Mouse (Mus musculus): ENCODE measurements at regions not wholly inside any gene's neighbourhood (a gene's known extent, or its start where the extent isn't known, plus 50 kb on each side); places are given as distances from the start of the nearest gene placed in this dataset.

DNA sequence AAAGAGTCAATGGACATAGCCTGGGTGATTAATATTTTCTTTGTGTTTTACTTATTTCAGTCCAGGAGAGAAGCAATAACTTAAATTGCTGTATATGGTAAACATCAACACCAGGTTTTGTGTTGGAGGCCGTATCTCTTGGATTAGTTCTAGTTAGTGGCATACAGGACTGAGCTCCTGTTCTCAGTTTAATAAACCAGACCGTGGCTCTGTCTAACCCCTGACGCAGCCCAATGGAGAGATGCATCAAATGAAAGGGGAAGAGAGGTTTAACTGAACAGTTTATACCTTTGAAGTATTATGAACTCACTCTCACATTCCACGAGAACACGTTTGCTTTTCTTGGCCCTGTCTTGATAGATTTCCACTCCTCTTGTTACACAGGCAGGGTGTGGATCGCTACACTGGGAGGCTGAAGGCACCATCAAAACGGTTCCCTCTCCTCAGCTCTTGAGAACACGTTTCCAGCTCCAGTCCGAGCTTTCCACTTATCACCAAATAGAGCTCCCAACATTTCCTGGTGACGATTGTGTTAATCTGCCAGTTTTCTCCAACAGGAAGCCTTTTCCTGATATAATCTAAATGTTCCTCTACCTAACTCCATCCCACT is 54.0 kb upstream of the Cerkl start:
- DNase-seq (ENCODE audit: extremely low read depth, low read depth, low spot score), result no peak

DNA sequence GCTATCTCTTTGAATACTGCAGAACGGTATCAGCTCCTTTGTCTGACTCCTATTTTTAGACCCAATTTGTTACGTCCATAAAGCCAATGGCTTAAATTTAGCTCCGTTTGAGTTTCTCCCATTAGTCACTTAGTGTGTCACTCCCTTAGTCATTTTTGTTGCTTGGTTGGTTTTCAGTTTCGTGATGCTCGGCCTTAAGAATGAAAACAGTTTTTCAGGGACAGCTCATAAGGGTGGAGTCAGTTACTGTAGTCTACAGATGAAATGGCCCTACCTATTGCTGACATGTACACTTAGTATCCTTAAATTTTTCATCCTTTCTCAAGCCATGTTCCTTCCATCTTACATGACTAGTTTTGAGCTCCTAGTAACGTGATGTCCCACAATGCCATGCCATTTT is 54.5 kb upstream of the Cerkl start:
- DNase-seq (ENCODE audit: extremely low read depth, low read depth, low spot score), result no peak

DNA sequence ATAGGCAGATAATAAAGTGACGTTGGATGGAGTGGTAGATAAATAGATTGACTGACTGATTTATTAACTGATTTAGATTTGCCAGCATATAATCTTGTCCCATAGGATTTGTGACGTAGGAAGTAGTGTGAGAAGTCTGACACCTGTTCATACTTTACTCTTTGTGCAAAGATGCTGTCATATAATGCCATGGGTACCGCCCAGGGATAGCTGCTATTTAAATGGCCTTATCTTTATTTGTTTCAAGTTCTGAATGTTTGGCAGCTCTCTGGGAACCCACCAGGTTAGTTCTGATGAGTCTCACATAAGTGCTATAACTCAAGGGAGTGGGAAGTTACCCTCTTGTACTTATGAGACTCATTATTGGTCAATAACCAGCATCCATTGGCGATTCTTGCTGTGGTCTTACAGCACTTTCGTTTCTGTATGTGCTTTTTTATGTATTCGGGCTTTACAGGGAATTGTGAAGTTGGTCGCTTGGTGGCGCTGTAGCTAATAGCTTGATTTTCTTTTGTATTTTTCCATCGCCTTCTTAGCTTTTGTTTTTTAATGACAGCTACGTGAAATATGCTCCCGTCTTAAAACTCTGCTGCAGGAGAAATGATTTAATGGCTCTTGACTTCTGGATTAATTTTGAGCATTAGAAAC is 55.2 kb upstream of the Cerkl start:
- DNase-seq (ENCODE audit: extremely low read depth, low read depth, low spot score), result no peak

DNA sequence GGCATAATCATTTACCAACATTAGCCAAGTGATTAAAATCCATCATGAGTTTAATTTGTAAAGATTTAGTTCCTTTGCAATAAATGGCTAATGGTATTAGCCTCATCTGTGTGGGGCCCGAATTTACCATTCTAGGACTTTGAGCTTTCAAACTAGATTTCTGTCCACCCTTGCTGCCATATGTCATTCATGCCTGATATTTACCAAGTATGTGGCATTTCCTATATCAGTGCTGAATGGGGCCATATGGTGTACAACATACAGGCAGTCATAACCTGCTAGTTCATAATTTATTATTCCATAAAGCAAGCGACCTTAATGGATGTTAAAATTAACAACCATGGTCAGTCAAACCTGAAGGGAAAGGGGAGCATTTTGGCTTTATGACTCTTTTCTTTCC is 55.8 kb upstream of the Cerkl start:
- DNase-seq (ENCODE audit: extremely low read depth, low read depth, low spot score), result no peak

DNA sequence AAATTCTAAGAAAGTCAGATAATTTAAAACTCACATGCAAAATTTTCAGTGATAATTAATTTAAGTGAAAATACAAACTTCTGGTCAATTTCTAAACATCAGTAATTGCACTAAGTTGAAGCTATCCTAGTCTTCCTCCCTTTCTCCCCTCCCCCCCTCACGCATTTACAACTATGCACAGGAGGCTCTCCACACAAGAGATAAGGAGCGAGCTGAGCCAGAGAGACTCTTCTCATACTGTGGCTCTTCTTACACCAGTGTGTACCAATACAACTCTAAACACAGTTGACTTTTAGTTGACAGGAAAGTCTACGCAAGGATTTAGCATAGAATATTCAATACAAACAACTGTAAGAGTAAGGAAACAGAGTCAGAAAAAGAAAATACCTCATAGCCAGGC is 57.1 kb upstream of the Cerkl start:
- DNase-seq (ENCODE audit: extremely low read depth, low read depth, low spot score), result no peak

DNA sequence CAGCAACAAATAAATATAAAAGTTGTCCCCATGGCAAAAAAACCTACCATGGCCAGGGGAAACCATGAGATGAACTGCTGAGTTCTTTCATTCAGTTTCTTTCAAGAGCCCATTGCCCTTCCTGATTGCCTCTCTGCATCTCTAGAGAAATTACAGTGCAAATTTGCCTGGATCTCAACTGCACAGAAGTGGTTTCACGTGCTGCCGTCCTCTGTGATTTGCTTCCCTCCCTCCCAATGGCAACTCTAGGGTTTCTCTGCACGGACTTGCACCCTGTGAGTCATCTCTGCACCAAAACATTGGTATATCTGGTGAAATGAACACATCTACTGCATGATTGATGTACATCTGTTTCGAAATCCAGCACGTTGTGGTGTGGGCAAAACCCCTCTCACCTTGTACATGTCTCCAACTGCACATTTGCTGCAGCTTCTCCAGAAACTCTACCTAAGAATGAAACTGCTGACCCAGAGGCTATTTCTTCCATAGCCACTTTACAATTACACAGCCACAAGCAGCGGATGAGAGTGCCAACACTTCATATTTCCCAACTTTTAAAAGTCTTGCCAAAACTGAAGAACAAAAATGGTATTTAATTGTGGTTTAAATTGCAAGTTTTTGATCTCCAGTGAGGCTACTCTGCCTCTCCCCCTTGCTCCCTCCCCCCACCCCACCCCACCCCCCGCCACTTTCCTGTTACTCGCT is 61.6 kb upstream of the Cerkl start:
- DNase-seq (ENCODE audit: extremely low read depth, low read depth, low spot score), result peak; percentile 30

DNA sequence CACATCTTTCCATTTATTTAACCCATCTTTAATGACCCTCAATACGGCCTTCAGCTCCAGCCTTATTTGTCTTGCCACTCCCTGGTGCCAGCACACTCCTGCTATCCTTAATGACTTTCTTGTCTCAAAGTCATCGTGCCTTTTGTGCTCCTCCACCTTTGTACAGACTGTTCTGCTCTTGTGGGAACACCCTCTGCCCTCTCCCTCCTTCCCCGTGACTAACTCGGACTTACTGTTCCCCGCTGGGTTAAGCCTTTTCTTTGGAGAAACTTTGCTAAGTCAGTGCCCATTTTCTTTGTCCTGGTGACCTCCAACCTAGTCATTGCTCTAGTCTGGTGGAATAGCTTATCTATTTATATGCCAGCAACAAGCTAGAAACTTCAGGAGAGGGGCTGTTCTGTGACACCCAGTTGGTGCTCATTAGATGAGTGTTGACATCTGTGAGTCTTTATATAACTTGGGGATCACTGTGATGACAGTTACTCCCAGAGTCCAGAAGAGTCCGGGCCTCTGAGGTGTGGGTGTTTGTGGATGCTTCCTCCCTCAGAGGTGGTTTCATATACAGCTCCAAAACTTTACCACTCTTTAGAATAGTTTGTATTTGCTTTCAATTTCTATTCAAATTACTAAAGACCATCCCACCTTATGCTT is 63.3 kb upstream of the Cerkl start:
- no peak for DNase-seq (ENCODE audit: extremely low read depth, low read depth, low spot score)

DNA sequence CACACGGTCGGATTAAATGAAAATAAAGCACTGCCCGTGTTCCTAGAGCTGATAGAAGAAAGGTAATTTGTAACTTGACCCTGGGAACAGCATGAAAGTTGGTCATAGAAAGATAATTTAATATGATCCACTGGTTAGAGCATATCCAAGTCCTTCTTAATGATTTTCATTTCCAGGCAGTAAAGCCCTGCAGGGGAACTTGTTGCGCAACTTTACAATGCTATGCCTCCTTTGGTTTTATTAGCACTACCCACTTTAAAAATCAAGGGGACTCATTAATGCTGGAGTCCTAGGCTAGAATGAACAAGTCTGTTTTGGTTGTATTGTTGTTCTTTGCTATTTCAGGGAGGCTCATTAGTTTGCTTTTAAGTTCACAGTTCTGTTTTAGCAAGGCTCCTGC is 66.9 kb upstream of the Cerkl start:
- no peak for DNase-seq (ENCODE audit: extremely low read depth, low read depth, low spot score)

DNA sequence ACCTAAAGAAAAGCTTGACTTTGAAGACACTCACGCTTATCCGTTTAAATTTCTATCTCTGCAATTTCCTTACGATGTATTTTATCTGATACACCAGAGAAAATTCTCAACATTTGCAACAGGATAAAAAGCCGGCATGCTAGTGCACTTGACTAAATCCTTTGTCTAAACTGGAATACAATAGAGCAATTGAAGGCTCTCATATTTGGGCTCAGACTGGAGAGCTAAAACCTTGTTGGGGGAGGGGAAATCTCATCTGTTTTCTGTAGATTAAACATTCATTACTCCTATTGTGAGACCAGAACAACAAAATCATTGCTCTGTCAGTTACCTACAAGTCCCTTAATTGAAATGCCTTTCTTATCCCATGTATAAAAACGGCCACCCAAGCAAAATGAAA is 70.9 kb upstream of the Cerkl start:
- DNase-seq (ENCODE audit: extremely low read depth, low read depth, low spot score), result no peak

DNA sequence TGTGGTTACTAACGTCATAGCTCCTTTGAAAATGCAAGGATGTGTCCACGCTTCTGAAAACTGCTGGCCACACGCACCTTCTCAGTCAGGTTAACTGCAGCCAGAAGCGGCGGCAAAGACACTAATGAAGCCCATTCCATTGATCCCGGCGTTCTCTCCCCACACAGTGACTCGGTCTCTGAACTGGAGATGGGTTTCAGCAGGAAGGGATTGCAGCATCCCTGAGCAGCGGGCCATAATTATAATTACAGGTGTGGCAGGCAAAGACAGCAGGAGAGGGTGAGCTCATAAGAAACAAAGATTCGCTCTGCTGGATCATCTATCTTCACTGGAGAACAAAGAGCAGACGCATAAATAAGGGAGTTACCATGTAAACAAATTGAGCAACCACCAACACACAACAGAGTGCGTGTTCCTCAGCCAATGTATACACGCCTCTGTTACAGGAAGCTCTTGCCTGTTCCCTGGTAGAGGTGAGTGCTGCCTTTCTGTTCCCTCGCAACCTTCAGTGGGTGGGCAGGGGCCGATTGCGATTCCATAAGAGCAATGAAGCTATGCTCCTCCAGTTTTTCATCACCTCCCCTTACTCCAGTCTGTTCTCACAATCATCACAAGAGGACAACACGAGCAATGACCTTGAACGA is 71.9 kb upstream of the Cerkl start:
- no peak for DNase-seq (ENCODE audit: extremely low read depth, low read depth, low spot score)

DNA sequence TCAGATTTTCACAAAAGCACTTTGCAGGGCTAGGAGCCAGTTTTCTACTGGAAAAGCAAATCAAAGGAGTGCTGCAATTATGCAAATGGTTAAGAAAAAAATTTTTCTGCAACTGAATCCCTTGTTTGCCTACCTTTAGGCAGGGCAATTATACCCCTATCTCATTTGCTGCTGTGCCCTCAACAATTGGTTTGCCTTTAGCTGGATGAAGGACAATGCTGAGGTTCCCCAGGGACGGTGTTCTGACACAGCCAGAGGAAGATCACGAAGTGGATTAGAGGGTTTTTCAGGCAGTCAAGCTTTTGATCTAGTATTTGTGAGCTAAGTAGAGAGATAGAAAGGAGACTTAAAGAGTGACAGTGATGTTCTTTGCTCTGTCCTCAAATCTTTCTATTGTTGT is 72.6 kb upstream of the Cerkl start:
- no peak for DNase-seq (ENCODE audit: extremely low read depth, low read depth, low spot score)

DNA sequence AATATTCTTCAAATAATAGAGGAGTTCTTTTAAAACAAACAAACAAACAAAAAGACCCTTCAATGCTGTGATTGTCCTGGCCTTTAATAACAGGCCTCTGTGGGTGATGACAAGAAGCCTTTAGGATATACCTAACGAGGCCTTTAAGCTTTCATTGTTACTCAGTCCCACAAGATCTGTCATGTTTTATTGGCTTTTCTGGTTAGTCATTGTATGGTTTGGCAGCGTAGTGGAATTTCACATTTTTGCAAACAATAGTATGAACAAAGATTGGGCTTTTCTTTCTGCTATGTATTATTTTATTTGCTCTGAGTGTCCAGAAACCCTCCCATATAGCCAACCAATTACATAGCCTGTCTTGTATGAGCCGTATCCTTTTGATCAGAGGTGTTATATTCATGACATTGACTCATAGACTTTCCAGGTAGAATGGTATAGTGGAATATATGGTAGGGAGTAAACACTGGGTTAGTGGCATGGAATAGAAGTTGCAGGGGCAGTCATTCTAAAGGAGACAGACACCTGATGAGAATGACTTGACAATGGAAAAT is 76.1 kb upstream of the Cerkl start:
- no peak for DNase-seq (ENCODE audit: extremely low read depth, low read depth, low spot score)

DNA sequence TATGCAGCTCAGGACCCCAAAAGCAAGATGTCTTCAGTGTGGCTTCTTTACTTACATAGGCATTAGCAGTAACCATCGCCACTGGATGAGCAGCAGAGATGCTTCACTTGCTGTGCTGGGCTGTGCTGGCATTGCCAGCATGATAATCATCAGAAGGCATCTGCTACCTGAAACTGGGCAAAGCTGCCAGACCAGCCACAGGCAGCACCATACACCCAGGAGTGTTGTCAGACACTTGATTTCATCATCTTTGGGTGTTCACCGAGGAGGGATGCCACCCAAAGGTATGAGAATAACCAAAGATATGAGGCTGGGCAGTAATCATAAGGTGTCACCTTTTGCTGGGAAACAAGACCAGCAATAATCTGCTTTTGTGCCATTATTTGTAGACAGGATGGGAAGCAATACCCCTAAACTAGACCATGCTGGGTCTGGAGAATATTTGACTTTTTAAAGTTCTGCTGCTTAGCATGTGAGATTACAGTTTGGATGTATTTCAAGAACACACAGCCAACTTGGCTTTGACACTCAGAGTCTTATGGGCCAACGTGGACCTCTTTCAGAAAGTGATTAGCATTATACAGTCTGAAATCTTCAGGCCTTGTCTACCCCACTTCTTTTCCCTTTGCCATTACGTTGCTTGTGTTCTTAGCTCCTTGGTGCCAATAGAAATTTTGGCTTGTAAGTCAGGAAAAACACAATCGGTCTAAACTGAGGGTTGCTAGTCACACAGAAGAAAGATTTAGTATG is 80.7 kb upstream of the Cerkl start:
- DNase-seq (ENCODE audit: extremely low read depth, low read depth, low spot score), result no peak

DNA sequence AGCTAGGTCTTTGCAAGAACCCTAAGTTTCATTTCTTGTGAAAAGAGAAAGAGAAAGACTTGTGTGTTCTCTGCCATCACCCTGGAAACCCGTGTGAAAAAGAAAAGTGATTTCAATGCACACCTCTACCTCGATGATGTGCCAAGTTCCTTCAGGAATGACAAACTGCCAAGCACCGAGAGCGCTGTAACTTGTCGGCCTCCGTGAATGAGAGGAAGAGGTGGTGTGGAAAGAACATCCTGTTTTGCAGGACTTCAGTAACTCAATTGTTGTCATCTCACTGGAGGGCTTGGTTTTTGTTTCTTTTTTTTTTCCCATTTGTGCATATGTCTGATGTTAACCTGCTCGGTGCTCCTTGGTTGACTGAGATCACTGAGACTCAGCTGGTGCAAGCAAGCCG is 83.8 kb upstream of the Cerkl start:
- no peak for DNase-seq (ENCODE audit: extremely low read depth, low read depth, low spot score)

DNA sequence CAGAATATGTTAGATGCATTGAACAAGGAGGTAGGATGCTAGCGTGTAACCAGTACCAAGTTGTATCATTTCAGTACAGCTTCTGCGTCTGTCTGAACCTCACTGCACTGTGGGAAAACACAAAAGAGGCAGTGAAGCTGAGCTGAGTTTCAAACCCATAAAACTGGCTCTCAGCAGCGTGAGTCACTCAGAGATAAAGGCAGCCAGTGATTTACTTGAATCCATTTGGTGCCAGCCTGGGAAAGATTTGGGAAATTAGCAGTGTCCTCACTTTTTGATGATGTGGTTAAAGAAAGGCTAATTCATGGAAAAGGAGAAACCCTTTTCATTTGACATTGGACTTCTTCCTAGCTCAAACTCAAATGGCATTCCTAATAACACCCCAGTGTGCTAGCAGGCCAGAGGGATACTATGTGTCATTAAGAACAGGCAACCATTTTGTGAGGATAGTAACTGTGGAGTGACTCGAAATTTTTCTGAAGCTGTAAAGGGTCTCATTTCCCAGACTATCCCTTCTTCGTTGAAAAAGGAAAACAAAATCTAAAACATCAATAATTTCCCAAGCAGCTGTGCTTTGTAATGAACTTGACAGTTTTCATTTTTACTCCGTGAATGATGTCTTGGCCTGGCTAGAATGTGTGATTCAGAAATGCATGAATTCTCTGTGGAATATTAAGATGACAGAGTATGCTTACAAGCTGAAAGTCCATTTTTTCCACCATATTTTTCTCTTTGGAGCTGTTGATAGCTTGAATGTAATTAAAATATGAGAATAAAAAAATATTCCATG is 85.8 kb upstream of the Cerkl start:
- no peak for DNase-seq (ENCODE audit: extremely low read depth, low read depth, low spot score)

DNA sequence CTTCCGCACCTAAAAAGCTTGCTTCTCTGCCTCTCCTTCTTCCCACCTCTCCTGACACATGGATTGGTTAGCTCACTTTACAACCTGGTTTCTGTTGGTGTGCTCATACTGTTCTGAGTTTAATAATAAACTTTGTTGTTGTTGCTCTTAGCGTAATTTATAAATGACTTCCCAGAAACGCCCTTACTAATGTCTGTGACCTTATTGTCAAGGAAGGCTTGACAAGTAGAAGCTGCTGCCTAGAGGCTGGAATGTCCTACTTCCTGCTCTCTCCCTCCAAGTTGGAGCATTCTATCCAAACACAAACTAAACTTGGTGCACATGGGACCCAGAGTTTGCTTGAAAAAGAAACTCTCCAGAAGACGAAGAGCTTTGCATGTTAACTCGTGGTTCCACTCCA is 86.9 kb upstream of the Cerkl start:
- DNase-seq (ENCODE audit: extremely low read depth, low read depth, low spot score), result no peak

DNA sequence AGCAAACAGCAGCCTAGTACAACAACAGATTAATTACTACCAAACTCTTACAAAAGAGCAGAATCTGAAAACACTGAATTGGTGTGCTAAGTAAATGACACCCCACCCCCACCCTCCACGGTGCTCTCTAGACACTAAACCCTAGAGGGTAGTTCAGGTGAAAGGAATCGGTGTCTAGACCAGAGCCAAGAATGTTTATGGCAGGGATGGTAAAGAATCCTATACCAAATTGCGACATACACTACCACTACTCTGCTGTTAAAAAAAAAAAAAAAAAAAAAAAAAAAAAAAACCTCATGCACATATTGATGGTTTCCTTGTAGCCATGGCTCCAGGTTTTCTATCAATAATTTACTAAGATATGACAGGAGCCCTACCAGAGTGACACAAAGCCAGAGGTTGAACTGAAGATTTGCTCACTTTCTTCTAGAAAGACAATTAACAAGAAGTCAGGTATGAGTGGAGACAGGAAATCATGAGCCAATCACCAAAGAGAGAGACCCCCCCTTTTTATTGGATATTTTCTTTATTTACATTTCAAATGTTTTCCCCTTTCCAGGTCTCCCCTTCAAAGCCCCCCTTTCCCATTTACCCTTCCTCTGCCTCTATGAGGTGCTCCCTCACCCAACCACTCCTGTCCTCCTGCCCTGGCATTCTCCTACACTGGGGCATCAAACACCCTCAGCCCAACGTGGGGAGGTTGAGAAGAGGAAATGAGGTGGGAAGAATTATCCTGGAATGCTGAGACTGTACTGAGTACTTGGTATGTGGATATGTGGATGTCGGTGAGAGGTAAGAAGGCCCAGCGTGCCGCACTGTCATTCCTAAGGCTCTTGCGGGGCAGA is 87.6 kb upstream of the Cerkl start:
- DNase-seq (ENCODE audit: extremely low read depth, low read depth, low spot score), result no peak

DNA sequence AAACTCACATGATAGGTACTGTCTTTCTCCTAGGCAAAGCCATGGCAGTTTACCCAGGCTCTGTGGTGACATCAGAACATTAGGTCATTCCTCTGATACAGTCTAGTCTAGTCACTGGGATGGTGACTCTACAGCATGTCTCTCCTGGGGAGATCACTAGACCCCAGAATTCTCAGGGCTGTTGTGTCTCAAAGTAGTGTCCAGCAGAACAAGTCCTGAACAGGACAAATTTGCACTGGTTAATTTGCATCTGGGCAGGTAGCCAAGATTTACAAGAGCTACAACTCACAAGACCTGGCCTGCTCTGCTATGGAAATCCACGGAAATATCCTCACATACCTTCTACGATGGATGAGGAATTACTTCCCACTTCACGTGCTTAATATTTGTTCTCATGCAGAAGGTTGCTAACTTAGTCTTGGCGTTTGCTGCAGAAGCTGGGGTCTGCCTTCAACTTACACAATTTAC is 88.2 kb upstream of the Cerkl start:
- no peak for DNase-seq (ENCODE audit: extremely low read depth, low read depth, low spot score)

DNA sequence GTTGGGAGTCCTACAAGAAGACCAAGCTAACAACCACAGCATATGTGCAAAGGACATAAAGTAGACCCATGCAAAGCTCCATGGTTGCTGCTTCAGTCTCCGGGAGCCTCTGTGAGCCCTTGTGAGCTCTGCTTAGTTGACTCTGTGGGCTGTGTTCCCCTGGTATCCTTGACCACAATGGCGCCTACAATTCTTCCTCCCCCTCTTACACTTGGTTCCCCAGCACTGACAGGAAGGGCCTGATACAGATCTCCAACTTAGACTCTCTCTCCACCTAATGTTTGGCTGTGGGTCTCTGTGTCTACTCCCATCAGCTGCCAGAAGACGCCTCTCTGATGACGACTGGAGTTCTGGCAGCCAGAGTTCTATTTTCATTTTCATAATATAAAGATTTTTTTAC is 88.9 kb upstream of the Itprid2 start:
- no peak for DNase-seq (ENCODE audit: extremely low read depth, low read depth, low spot score)
